Mouse (Mus musculus) G1E-ER4 (cell line): ENCODE measurements around the gene Tmem28. TPM values are rescaled to one million over a fixed set of nuclear protein-coding genes. Genes with fewer than 3 reads are reported as not detected.

Source experiments
- GATA1 ChIP-seq: IDR thresholded peaks from one replicate; pipeline ENCODE4 v1.8.0; 2012; ENCODE audit warnings: low read length, inconsistent platforms
- polyA plus RNA-seq: library from polyadenylated mRNA; stranded (reverse); fragments of >175 nt; gene quantifications from 2 replicates; pipeline ENCODE4 v1.2.3, GENCODE M21; 2012

Tmem28 gene
- not detected in 2 replicates for polyA plus RNA-seq

DNA sequence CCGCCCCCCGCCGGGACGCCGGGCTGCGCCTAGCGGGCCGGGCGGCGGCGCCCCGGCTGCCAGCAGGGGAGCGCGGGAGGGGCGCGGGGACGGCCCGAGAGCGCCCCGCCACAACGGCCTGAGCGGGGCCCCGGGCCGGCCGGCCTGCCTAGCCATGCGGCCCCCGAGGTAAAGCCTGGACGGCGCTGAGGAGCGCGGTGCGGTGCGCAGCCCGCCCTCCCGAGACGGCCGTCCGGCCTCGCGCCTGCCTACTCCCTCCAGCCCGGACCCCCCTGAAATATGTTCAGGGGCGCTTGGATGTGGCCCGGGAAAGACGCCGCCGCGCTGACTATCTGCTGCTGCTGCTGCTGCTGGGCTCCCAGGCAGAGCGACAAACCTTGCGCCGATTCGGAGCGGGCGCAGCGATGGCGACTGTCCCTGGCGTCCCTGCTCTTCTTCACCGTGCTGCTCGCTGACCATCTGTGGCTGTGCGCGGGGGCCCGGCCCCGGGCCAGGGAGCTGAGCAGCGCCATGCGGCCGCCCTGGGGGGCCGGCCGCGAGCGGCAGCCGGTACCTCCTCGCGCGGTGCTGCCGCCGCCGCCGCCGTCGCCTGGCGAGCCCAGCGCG lies at the start of gene Tmem28:
TSS of gene Tmem28 (plus strand) at position 232 of the 606 bp plus-strand sequence.
- no peak for TF ChIP-seq GATA1

- TF ChIP-seq GATA1: no peak
Observed at GRCm38 (mm10) chrX:99780308-99780707, 40.5 kb upstream of the Tmem28 start.

DNA sequence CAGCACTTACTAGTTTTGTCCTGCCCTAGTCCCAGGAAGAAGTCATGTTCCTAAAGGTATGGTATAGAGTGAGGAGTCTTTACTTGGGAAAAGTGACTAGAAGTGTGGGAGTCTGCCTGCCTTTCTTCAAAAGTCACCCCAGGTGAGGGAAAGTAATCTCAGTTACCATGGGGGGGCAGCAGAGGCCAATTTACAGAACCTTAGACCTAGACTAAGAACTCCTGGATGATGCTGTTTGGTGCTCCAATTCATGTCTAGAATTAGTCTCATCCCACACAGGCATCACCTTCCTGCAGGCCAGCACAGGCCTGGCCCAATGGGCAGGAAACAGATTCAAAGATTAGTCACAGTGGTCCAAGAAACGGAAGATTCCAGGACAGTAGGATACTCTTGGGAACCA lies 12.4 kb upstream of the Tmem28 start:
- TF ChIP-seq GATA1: no peak

DNA sequence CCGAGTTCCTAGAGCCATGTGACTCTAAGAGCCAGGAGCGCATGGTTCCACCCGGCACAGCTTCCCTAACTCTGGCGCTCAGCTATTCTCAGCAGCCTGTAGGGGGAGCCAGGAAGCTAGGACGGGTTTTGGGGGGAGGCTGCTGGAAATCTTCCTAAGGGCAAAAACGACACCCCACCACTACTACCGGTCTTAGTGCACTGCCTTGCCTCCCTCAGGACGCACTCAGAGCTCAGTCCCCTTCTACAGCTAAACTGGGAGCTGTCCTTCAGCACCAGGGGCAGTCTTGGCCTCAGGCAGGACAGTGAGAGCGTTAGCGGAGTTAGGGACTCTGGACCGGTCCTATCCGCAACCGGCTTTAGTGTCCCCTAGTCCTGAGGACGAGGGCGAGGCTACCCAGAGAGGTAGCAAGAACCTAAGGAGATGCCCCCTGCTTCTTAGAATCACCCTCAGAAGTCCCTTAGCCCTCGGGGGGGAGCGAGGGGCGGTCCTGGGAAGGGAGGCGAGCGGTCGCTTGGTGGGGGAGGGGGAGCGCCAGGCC lies 1.4 kb upstream of the Tmem28 start:
- no peak for TF ChIP-seq GATA1

- no peak for TF ChIP-seq GATA1
Observed at GRCm38 (mm10) chrX:99819936-99820789, 658 bp upstream of the Tmem28 start.

DNA sequence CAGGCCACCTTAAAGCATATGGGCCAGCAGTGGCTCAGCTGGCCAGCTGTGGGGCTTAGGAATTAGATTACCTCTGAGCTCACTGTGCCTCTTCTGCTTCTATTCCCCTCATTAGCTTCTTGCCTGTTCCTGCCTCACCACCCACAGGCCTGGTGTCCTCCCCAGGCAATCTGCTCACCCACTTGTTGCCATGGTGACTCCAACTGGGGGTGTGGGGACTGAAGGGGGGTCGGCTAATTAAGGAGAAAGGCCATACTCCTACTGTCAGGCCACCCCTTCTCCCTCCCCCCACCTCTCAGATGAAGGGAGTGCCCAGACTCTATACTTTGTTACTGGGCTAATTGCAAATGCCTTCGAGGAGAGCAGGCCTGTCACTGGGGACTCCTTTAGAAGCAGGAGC lies 21.3 kb downstream of the Tmem28 start:
- TF ChIP-seq GATA1: no peak

- no peak for TF ChIP-seq GATA1
Observed at GRCm38 (mm10) chrX:99853261-99853741, 32.5 kb downstream of the Tmem28 start.

- TF ChIP-seq GATA1: no peak
Observed at GRCm38 (mm10) chrX:99853834-99854233, 33.0 kb downstream of the Tmem28 start.

GRCm38 (mm10) chrX:99872228-99872627 lies 51.4 kb downstream of the Tmem28 start:
- TF ChIP-seq GATA1: no peak

DNA sequence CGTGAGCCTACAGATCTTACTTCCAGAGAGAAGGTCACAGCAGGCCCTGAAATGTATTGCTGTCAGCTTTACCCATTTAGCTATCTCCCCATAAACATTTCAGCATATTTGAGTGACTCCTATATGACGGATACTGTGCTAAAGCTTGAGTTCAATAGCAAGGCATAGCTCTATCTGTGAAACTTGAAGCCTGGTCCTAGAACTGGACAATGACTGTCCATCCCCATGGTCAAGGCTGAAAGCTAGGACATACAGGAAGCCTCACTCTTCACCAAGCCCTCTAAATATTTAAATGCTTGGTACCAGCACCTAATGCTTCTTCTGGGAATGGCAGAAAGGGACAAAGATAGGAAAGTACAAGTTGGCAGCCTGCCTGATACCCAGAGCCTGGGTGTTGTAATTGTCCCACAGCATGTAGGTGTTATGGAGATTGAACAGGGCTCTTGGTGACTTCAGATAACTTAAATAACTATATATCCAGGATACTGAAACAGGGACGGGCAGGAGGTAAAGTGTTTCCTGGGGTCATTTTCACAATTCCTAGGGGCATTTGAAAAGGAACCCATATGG lies 51.9 kb downstream of the Tmem28 start:
- no peak for TF ChIP-seq GATA1

- no peak for TF ChIP-seq GATA1
Observed at GRCm38 (mm10) chrX:99873259-99873919, 52.6 kb downstream of the Tmem28 start.

DNA sequence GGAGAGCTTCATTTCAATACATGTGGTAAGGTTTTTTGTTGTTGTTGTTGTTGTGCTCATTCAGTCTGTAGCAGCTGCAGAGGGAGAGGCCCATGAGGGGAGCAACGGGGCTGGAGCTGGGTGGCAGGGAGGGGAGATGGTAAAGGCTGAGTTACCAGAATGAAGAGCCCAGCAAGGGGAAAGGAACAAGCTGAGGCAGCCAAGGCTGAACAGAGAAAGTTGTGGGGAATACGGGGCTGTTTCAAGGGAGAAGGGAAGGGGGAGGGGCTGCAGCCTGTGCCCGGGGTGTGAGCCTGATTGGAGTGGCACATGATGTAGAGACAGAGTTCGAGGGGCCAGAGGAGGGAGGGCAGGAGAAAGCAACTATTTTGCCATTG lies 53.1 kb downstream of the Tmem28 start:
- no peak for TF ChIP-seq GATA1

GRCm38 (mm10) chrX:99876781-99877180 lies 56.0 kb downstream of the Tmem28 start:
- TF ChIP-seq GATA1: no peak

DNA sequence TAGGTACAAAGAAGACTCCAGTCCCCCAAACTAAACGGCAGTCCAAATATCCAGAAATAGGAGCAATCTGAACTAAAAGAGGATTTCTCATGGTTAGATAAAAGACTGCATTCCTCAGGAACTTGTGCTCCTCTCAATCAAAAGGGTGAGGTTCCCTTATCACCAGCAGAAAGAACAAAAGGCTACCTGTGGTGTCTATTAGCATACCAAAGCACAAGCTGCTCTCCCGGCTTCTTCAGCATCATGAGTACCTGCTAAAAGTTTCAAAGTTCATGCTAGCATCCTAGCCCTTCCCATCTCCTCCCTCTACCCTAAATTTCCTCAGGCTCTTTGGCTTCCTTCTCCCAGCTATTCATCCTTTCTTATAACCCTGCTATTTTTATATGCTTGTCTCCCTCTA lies 62.6 kb downstream of the Tmem28 start:
- TF ChIP-seq GATA1: no peak

Other genes starting within 250 kb of the Tmem28 start
- 0.01 TPM in 1 of 2 replicates, not detected in the other for gene Eda, start 154.6 kb downstream of the Tmem28 start, polyA plus RNA-seq